Mouse (Mus musculus) limb, embryonic 14.5 days (tissue): ENCODE results near the gene Chrna10. TPM values are rescaled to one million over a fixed set of nuclear protein-coding genes. Genes with fewer than 3 reads are reported as not detected.

Experiments used
- ATAC-seq: fragments of 200-750 bp; cut with Nextera tagmentation; 2 replicates; pipeline ENCODE4 v1.8.0; 2017; ENCODE audit warnings: low read depth, moderate number of reproducible peaks, moderate TSS enrichment; ENCODE audit not compliant: low FRiP score
- DNase-seq: peaks from one replicate; pipeline ENCODE4 v3.0.0-alpha.2; 2015; ENCODE audit warnings: low spot score
- H3K27ac ChIP-seq: fragments of 300-500 bp; sonication (generic); replicated peaks from 2 replicates; pipeline ENCODE4 v1.5.1; 2014; ENCODE audit warnings: low read depth, mild to moderate bottlenecking, low read length, moderate library complexity, mixed read lengths
- H3K27me3 ChIP-seq: fragments of 300-500 bp; sonication (generic); 2 replicates; pipeline ENCODE4 v1.6.1; 2014; ENCODE audit warnings: low read length, mixed read lengths; ENCODE audit not compliant: control insufficient read depth, insufficient read depth
- H3K36me3 ChIP-seq: fragments of 300-500 bp; sonication (generic); 2 replicates; pipeline ENCODE4 v1.6.1; 2014; ENCODE audit warnings: mild to moderate bottlenecking, low read length, moderate library complexity, mixed read lengths; ENCODE audit not compliant: control insufficient read depth, insufficient read depth
- H3K4me1 ChIP-seq: fragments of 300-500 bp; sonication (generic); 2 replicates; pipeline ENCODE4 v1.6.1; 2014; ENCODE audit warnings: antibody characterized with exemption, low read length, mixed read lengths; ENCODE audit not compliant: control insufficient read depth, insufficient read depth
- H3K4me2 ChIP-seq: fragments of 300-500 bp; sonication (generic); replicated peaks from 2 replicates; pipeline ENCODE4 v1.6.1; 2014; ENCODE audit warnings: low read depth, mild to moderate bottlenecking, low read length, moderate library complexity; ENCODE audit not compliant: severe bottlenecking
- H3K4me3 ChIP-seq: fragments of 300-500 bp; sonication (generic); replicated peaks from 2 replicates; pipeline ENCODE4 v1.5.1; 2014; ENCODE audit warnings: low read length
- H3K9ac ChIP-seq: fragments of 300-500 bp; sonication (generic); 2 replicates; pipeline ENCODE4 v1.6.1; 2014; ENCODE audit warnings: mild to moderate bottlenecking, low read depth, low read length, moderate library complexity; ENCODE audit not compliant: severe bottlenecking
- H3K9me3 ChIP-seq: fragments of 300-500 bp; sonication (generic); 2 replicates; pipeline ENCODE4 v1.6.1; 2016; ENCODE audit warnings: low read length; ENCODE audit not compliant: control insufficient read depth
- POLR2A ChIP-seq: fragments of 200-500 bp; IDR thresholded peaks from 2 replicates; pipeline ENCODE4 v1.8.0; 2012; ENCODE audit warnings: inconsistent platforms, mild to moderate bottlenecking, moderate library complexity, borderline replicate concordance; ENCODE audit not compliant: insufficient read depth, insufficient read length; ENCODE audit errors: extremely low read depth
- WGBS: fragments of 180-500 bp; shearing (Covaris S2); extraction: QIAGEN DNeasy Blood & Tissue Kit; methylation state at CpG from one replicate; pipeline ENCODE4 v1.1.7; 2014; 5-methylcytosine and 5-hydroxymethylcytosine counted together
- polyA plus RNA-seq, 2 experiments: library from polyadenylated mRNA; depleted of rRNA in 1 of 2; stranded (reverse) in 1 of 2; unstranded in 1 of 2; fragments of >200 nt; fragmentation: Nextera tagmentation in 1 of 2; extraction: Ambion mirVana in 1 of 2; gene quantifications; 2 replicates each; pipeline versions ENCODE4 v1.2.1 to v1.2.3; 2012 to 2014

Chrna10 gene
- polyA plus RNA-seq, 2 experiments: 0.05 TPM; not detected in 1

DNA sequence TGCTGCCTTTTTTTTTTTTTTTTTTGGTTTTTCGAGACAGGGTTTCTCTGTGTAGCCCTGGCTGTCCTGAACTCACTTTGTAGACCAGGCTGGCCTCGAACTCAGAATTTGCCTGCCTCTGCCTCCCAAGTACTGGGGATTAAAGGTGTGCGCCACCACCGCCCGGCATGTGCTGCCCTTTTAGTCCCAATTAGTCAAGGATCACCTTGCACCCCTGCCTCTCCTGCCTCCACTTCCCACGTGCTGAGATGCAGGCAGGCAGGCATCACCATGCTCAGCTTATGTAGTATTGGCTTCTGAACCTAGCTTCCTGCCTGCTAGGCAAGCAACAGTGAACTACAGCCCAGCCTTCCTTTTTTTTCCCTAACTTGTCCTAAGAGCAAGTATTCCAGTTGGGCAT is 754 bp upstream of the Chrna10 start:
- TF ChIP-seq POLR2A: no peak
- H3K9me3 ChIP-seq: no peaks in the 10 kb centered on the region
- H3K36me3 ChIP-seq: peaks cover 36% of the 10 kb centered on the region
- H3K27ac ChIP-seq: no peak overlapping the region
- no peak overlapping the region for H3K4me2 ChIP-seq
- no peak overlapping the region for H3K4me3 ChIP-seq
- WGBS: 76% methylated on average over 6 of the region's 6 CpGs
- H3K27me3 ChIP-seq: no peaks in the 10 kb centered on the region
- H3K4me1 ChIP-seq: no peaks in the 10 kb centered on the region
- DNase-seq: no peak
- H3K9ac ChIP-seq: no peak overlapping the region
- no peak for ATAC-seq

GRCm38 (mm10) chr7:102113151-102113729 is 3.4 kb downstream of the Chrna10 start:
- no peak for DNase-seq
- 78% methylated on average over 44 of the region's 45 CpGs for WGBS
- Histone ChIP-seq H3K36me3 (no peaks in the 10 kb centered on the region), H3K9me3 (no peaks in the 10 kb centered on the region), H3K4me2 (no peak overlapping the region), H3K9ac (no peak overlapping the region), H3K27ac (no peak overlapping the region), H3K4me1 (no peaks in the 10 kb centered on the region), H3K4me3 (no peak overlapping the region), H3K27me3 (no peaks in the 10 kb centered on the region)
- TF ChIP-seq POLR2A: no peak
- ATAC-seq: no peak

- ATAC-seq: no peak
- DNase-seq: no peak
- H3K9me3 ChIP-seq: no peaks in the 10 kb centered on the region
- 86% methylated on average over 4 of the region's 4 CpGs for WGBS
- no peaks in the 10 kb centered on the region for H3K36me3 ChIP-seq
- H3K27me3 ChIP-seq: no peaks in the 10 kb centered on the region
- H3K4me1 ChIP-seq: peaks cover 6% of the 10 kb centered on the region; the same call in 1 of the 2 replicates
- TF ChIP-seq POLR2A: no peak
- H3K9ac ChIP-seq: no peak overlapping the region
- no peak overlapping the region for H3K4me2 ChIP-seq
- no peak overlapping the region for H3K27ac ChIP-seq
- no peak overlapping the region for H3K4me3 ChIP-seq
These were observed 6.9 kb downstream of the Chrna10 start for GRCm38 (mm10) chr7:102109746-102110145.

GRCm38 (mm10) chr7:102109171-102109570 is 7.5 kb downstream of the Chrna10 start, which contains the start of gene Art5:
Gene Art5, minus strand, starts transcription at chr7:102109489.
- Histone ChIP-seq H3K4me3 (no peak within 1 kb of the TSS), H3K4me1 (peaks cover 6% of the 10 kb centered on the region; the same call in 1 of the 2 replicates), H3K9me3 (no peaks in the 10 kb centered on the region), H3K4me2 (no peak within 1 kb of the TSS), H3K9ac (no peak within 1 kb of the TSS), H3K27me3 (no peaks in the 10 kb centered on the region), H3K36me3 (no peaks in the 10 kb centered on the region), H3K27ac (no peak within 1 kb of the TSS)
- DNase-seq (no peak), ATAC-seq (no peak)
- 74% methylated on average over 7 of the region's 7 CpGs for WGBS
- TF ChIP-seq POLR2A: no peak

DNA sequence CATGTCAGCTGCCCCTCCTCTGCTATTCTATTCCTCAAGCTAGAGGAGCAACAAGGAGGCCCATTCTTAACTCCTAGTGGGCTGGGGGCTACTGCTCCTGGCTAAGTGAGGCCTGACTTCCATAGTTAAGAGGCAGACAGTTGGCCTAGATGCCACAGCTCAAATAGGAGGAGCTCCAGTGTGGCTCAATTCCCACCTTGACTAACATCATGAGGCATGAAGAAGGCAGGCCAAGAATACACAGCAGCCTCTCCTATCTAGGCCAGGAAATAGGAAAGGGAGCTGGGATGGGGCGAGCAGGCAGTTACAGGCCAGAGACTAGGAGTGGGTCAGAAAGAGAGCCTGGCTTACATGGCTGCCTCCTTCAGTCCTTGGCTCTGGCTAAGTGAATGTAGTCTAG is 8.4 kb downstream of the Chrna10 start:
- Histone ChIP-seq H3K9me3 (no peaks in the 10 kb centered on the region), H3K36me3 (no peaks in the 10 kb centered on the region), H3K4me3 (no peak overlapping the region), H3K27ac (no peak overlapping the region), H3K9ac (no peak overlapping the region), H3K4me1 (peaks cover 6% of the 10 kb centered on the region; the same call in 1 of the 2 replicates), H3K27me3 (no peaks in the 10 kb centered on the region), H3K4me2 (no peak overlapping the region)
- ATAC-seq: no peak
- DNase-seq: no peak
- 87% methylated on average over 1 of the region's 1 CpGs for WGBS
- TF ChIP-seq POLR2A: no peak
